Mouse (Mus musculus): Measurements from ENCODE around the gene a. TPM values are rescaled to one million over a fixed set of nuclear protein-coding genes. Genes with fewer than 3 reads are reported as not detected.

a gene
- not detected in 2 replicates for polyA plus RNA-seq (2012; rRNA removed)

GRCm38 (mm10) chr2:154790656-154791483, at the start of gene a, which contains the start of gene Raly:
Gene a, plus strand, starts transcription at chr2:154791402.
Gene Raly, plus strand, starts transcription at chr2:154791096.
- peak; percentile 93 for DNase-seq (ENCODE audit: low spot score)

- no peak for DNase-seq (ENCODE audit: low spot score)
These were observed 48.0 kb upstream of the a start for GRCm38 (mm10) chr2:154742911-154743819.

- DNase-seq (ENCODE audit: low spot score): no peak
These were observed 47.3 kb upstream of the a start for GRCm38 (mm10) chr2:154743915-154744314.

- no peak for DNase-seq (ENCODE audit: low spot score)
These were observed 42.8 kb upstream of the a start for GRCm38 (mm10) chr2:154748383-154748782.

GRCm38 (mm10) chr2:154749046-154750036, 41.9 kb upstream of the a start:
- no peak for DNase-seq (ENCODE audit: low spot score)

GRCm38 (mm10) chr2:154751924-154752323, 39.3 kb upstream of the a start:
- DNase-seq (ENCODE audit: low spot score): no peak

GRCm38 (mm10) chr2:154754068-154754560, 37.1 kb upstream of the a start:
- no peak for DNase-seq (ENCODE audit: low spot score)

- DNase-seq (ENCODE audit: low spot score): no peak
These were observed 35.4 kb upstream of the a start for GRCm38 (mm10) chr2:154755791-154756190.

- DNase-seq (ENCODE audit: low spot score): no peak
These were observed 33.5 kb upstream of the a start for GRCm38 (mm10) chr2:154757691-154758090.

- no peak for DNase-seq (ENCODE audit: low spot score)
These were observed 32.7 kb upstream of the a start for GRCm38 (mm10) chr2:154758454-154758853.

GRCm38 (mm10) chr2:154763226-154763625, 28.0 kb upstream of the a start:
- no peak for DNase-seq (ENCODE audit: low spot score)

- no peak for DNase-seq (ENCODE audit: low spot score)
These were observed 26.2 kb upstream of the a start for GRCm38 (mm10) chr2:154764828-154765497.

- DNase-seq (ENCODE audit: low spot score): no peak
These were observed 25.6 kb upstream of the a start for GRCm38 (mm10) chr2:154765554-154766008.

- DNase-seq (ENCODE audit: low spot score): no peak
These were observed 24.2 kb upstream of the a start for GRCm38 (mm10) chr2:154767051-154767450.

- no peak for DNase-seq (ENCODE audit: low spot score)
These were observed 21.3 kb upstream of the a start, which contains the start of gene Gm14214 for GRCm38 (mm10) chr2:154769930-154770329. Gene Gm14214, minus strand, starts transcription at chr2:154770030.

- no peak for DNase-seq (ENCODE audit: low spot score)
These were observed 19.6 kb upstream of the a start for GRCm38 (mm10) chr2:154771604-154772003.

- DNase-seq (ENCODE audit: low spot score): no peak
These were observed 17.2 kb upstream of the a start for GRCm38 (mm10) chr2:154774032-154774431.

GRCm38 (mm10) chr2:154776496-154776895, 14.7 kb upstream of the a start:
- DNase-seq (ENCODE audit: low spot score): no peak

GRCm38 (mm10) chr2:154779648-154780047, 11.6 kb upstream of the a start:
- no peak for DNase-seq (ENCODE audit: low spot score)

GRCm38 (mm10) chr2:154782361-154782760, 8.8 kb upstream of the a start:
- DNase-seq (ENCODE audit: low spot score): no peak
